Mouse (Mus musculus) erythroblast, adult 5-6 weeks (primary cell): ENCODE measurements around the gene Trim39. TPM values are rescaled to one million over a fixed set of nuclear protein-coding genes. Genes with fewer than 3 reads are reported as not detected.
"Not testable (repeated sequence)": the region's sequence is repeated elsewhere in the genome, so short reads cannot be mapped to it uniquely, and the experiment has no call there.

ENCODE experiments used
- ATAC-seq: replicated peaks from 2 replicates; pipeline ENCODE4 v1.8.0; 2016; ENCODE audit warnings: moderate number of reproducible peaks, mild to moderate bottlenecking, moderate TSS enrichment, inconsistent platforms; ENCODE audit not compliant: poor library complexity, low FRiP score, severe bottlenecking
- total RNA-seq, 2 experiments: library from RNA; stranded (forward) in 1 of 2; stranded (reverse) in 1 of 2; fragments of 150-400 nt in 1 of 2; fragments of 200-764, 138-1000 nt in 1 of 2; gene quantifications; 2 replicates each; pipeline versions ENCODE4 v1.2.3 to v1.2.4; 2015 to 2017; ENCODE audit warnings: low replicate concordance in 2 of 2

Trim39 gene
- total RNA-seq, 2 experiments from 2014 or later: 5.8 to 9.0 TPM

DNA sequence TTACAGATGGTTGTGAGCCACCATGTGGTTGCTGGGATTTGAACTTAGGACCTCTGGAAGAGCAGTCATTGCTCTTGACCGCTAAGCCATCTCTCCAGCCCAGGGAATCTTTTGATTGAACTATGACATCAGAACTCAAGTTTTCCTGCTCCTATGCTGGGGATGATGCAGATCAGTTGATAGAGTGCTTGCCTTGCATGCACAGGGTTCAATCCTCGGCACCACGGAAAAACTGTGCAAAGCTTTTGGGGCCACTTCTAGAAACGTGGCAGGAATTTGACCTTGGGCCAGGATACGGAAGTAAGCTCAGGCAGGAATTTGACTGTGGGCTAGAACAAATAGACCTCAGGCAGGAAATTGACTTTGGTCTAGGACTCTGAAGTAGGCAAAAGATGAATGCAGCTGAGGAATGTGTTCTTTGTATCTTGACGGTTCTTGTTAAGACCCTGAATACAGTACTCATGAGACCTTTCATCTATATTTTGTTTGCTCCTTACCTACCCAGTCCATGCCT, 18.9 kb downstream of the Trim39 start:
- no peak for ATAC-seq

DNA sequence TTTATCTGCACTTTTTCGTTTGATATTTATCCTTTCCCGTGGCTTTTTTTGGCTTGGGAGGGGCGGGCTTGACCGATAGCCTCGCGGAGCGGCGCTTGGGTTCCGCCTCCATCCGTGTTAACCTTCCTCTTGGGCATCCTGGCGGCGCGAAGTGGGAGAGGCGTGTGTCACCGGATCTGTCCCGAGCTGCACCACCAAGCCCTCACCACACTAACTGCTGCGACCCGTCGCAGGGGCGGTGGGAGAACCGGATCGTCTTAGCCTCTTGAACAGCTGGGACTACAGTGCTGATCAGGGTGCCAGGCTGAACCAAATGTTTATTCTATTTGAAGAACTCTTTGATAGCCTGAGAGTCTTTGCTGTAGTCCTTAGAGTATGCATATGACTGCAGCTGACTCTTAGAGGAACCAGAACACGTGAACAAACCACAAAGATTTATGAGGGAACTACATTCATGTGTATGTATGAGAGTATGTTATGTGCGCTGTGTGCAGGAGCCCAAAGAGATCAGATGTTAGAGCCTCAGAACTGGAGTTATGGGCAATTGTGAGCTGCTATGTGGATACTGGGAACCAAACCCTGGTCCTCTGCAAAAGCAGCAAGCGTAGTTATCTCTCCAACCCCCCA, 19.7 kb downstream of the Trim39 start:
- no peak for ATAC-seq

DNA sequence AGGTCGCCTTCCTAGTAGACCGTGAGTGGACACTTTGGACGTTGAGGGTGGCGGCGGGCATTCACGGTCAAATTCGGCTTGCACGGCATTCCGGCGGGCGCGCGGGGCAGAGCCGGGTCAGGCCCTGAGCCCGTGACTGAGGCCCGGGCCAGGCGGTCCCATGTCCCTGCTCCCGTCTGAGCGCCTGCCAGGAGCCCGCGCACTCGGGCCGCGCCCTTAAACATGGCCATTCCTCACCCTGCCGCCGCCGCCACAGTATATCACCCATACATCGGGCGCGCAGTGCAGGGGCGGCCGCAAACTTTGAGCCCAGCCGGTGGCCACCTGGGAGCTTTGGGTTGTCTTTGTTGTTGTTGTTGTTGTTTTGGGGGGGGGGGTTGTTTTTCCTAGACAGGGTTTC, 23.2 kb downstream of the Trim39 start:
- no peak for ATAC-seq

DNA sequence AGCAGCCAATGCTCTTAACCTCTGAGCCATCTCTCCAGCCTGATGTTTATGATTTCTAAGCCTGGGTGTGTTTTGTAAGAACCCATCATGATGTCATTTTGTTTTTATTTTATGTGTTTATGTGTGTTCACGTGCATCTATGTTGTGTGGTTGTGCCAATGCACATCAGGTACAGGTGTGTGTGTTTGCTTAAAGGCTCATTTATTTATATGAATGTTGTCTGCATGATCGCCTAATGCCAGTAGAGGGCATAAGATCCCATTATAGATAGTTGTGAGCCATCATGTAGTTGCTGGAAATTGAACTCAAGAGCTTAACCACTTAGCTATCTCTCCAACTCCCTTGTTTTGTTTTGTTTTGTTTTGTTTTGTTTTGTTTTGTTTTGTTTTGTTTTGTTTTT, 26.3 kb downstream of the Trim39 start:
- no peak for ATAC-seq

DNA sequence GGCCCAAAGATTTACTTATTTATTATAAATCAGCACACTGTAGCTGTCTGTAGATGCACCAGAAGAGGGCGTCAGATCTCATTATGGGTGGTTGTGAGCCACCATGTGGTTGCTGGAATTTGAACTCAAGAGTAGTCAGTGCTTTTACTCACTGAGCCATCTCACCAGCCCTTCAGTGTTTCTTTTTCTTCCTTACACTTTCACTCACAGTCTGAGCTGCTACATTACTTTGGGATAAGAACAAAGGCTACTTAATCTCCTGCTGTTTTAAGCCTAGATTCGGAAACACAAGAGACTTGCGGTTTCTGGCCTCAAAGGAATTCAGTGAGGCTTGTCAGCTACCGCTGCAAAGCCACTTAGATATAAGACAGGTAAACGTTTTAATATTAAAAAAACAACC, 28.0 kb downstream of the Trim39 start:
- ATAC-seq: no peak

DNA sequence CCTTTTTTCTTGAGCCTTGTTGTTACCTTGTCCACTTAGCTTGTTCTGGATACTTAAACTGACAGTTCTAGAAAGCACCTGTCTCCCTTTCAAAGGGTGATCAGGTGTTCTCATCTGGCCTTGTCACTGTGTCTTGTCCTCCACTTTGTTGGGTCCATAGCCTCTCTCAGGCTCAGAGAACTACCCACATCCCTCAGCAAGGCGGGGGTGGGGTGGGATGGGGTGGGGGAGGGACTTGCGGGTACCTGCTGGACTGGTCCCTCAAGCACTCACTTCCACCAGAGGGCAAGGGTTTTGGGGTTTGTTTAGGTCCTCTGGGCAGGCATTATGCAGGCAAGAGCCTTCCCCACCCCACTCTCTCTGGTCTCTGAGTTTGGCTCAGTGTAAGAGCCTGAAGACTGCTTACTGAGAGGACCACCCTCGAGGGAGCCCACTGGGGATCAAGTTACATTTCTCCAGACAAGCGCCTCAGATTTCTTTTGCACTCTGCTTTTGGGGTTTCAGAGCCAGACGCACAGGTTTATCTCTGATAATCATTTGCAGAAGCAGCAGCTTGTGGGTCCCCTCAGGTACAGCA, 31.3 kb downstream of the Trim39 start:
- no peak for ATAC-seq

DNA sequence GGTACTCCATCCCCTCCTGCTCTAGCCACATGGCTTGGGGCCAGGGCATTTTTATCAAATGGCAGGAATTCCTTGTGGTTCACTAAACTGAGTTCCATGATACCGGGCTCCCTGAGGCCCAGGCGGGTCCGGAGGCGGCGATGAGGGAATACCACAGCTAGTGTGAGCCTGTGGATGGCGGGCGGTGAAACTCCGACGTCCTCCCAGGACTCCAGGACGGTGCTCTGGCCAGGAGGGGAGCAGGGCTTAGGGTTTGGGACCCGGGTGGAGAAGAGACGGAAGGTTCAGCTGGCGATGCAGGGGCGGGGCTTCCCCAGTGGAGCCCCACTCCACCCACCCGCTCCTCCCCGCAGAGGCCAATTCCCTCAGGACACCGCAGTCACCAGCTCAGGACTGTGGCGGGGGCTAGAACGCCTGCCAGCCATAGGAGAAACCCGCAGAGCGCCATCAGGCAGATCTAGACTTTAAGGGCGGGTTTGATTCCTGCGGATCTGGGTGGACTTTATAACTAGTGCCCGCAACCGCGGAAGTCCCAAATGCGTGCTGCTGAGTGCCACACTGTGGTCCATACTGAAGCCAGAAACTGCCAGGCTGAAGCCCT, 34.6 kb downstream of the Trim39 start:
- no peak for ATAC-seq

DNA sequence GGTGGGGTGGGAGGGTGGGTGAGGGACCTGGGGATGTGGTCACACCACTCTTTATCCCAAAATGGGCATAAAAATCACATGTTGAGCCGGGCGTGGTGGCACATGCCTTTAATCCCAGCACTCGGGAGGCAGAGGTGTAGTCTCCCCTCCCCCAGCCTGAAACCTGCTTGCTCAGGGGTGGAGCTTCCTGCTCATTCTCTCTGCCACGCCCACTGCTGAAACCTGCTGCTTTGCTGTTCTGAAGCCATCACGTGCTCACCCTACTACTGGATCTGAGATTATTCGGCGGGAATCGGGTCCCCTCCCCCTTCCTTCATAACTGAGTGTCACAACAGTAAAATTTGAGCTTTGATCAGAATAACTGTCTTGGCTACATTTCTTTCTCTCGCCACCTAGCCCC, 36.7 kb downstream of the Trim39 start:
- ATAC-seq: not testable (repeated sequence)

DNA sequence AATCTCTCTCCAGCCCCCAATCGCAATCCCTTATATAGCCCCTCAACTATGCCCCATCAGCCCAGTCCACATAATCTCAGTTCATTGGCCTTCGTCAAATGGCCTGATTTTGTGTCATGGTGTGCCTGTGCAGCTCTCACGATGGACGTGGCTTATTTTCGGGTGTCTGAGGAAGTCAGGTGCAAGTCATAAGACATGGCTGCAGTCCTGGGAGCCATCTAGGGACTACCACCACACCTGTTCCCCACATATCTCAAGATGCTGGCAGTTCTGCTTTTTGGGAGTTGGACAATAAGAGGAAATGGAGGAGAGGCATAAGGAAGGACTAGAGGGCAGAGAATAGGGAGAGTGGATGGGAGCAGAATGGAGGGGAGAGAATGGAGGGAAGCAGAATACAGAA, 38.5 kb downstream of the Trim39 start:
- no peak for ATAC-seq

DNA sequence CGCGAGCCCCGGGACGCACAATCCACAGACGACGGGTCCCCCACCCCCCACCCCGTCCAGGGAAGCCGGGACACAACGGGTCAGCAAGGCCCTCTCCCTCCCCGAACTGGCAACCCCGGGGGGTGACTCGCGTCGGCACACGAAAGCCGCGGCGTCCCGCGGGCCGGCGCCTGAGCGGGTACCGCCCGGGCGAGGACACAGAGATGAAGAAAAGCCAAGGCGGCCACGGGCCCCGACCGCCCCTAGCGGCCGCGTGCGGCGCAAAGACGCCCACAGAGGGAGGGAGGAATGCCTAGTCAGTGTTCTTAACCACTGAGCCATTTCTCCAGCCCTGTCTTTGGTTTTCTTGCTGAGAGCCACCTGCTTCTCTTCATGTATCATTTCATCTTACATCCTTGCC, 40.7 kb downstream of the Trim39 start:
- no peak for ATAC-seq

DNA sequence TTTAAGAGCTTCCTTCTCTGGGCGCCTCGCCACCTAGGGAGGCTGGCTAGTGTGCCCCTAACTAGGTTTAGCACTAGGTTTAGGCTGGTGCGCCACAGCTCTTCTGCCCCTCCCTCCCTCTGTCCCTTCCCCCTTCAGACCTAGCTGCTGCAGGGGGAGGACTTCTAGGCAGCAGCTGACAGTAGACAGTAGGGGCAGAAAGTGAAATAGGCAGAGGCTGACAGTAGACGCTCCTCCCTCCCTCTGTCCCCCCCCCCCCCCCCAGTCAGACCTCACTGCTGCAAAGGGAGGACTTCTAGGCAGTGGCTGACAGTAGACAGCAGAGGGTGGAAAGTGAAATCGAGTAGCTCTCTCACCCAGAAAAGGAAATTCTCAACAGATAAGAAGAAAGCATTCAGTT, 43.0 kb downstream of the Trim39 start:
- ATAC-seq: no peak

DNA sequence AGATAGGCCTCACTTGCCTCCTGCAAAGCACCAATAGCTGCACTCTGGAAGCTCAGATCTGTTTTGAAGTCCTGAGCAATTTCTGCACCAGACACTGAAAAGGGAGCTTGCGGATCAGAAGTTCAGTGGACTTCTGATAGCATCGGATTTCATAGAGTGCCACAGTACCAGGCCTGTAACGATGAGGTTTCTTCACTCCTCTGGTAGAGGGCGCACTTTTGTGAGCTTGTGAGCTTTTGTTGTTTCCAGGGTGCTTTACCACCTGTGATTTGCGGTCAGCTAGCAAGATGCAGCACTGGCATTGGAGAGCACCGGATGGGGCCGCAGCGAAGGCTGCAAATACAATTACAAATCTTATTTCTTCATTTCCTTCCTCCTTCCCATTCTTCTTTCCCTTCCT, 45.1 kb downstream of the Trim39 start:
- no peak for ATAC-seq

DNA sequence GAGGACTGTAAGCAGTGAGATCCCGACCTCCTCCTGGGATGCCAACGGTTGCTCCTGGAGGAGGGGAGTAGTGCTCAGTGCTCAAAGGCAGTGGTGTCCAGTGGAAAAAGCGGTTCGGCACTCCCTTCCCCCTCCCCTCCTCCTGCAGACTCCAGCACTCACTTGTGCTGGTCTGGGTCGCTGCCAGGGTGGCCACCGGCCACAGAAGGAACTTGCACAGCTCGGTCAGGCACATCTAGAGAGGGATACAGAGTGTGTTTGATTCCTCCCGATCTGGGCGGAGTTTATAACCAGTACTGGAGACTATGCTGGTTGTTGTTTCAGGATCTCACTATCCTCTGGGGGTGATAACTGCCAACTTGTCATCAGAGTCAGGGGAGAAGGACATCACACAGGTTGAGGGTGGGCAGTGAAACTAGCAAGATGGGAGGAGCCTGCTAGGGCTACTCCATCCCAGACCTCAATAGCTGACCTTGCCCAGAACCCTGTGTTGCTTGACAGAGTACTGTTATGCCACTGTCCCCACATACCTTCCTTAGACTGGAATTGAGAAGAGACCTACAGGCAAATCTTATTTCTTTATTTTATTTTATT, 46.7 kb downstream of the Trim39 start:
- no peak for ATAC-seq

DNA sequence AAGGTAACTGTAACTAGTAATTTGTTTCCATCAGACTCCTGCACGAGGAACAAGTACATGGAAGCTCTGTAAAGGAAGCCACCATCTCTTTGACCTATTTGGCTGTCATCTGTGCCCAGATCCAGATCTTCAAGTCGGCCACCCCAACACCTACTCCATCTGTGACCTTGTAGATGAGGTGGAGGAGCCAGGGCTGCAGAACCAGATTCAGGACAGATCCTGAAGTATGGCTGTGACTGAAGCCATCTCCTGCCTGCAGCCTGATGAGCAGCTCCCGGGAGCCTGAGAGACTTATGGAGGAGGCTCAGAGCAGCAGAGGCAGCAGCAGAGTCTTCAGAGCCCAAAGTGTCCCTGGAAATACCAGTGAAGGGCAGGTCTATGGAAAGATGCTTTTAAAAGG, 47.6 kb downstream of the Trim39 start:
- no peak for ATAC-seq

DNA sequence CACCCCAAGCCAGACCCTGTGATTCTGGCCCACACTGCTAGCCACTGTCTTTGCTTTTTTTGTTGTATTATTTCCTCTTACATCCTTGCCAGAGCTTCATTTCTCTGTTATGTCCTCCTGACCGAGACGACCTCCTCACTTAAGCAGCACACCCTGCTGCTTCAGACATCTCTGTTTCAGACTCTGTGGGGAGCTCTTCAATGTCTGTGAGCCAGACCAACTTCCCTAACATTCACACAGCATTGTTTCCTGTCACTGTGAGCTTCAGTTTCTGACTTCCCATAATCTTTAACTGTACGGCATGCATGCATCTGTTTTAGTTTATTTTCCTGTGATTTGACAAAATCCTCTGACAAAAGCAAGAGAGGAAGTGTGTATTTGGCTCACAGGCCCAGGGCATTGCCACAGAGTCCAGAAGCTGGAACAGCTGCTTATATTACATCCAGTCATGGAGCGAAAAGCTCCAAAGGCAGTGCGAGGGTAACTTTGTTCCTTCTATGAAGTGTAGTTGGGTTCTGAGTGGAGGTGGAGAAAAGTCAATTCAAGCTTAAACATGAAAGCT, 53.4 kb downstream of the Trim39 start:
- no peak for ATAC-seq

DNA sequence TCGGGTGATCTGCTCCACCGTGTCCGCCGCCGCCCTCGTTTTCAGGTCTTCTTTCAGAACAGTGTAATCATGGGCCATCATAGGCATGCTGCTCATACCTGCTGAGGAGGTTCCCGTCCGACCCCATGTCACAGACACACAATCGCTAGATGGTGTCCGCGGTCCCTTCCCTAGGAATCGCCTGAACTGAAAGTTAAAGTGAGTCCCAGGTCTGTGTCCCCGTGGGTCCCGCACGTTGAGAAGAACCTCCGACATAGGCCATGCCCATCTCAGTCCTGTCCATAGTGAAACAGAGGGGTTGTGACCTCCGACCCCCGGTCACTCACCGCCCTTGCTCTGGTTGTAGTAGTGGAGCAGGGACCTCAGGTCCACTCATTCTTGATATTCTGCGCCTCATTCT, 56.5 kb downstream of the Trim39 start:
- ATAC-seq: no peak

Other genes starting within 250 kb of the Trim39 start
- gene H2-T23, start 239.4 kb downstream of the Trim39 start, total RNA-seq (2015; ENCODE audit: low replicate concordance): 249 and 264 TPM in 2 replicates
- gene H2-T23, start 239.4 kb downstream of the Trim39 start, total RNA-seq (2017; ENCODE audit: low replicate concordance): 271 and 275 TPM in 2 replicates
- gene H2-T22, start 229.5 kb downstream of the Trim39 start, total RNA-seq (2015; ENCODE audit: low replicate concordance): 10.4 and 21.5 TPM in 2 replicates
- gene H2-T22, start 229.5 kb downstream of the Trim39 start, total RNA-seq (2017; ENCODE audit: low replicate concordance): 12.8 and 20.4 TPM in 2 replicates
- not detected in 2 replicates for gene Gm6034, start 229.3 kb downstream of the Trim39 start, total RNA-seq (2015; ENCODE audit: low replicate concordance)
- not detected in 2 replicates for gene Gm6034, start 229.3 kb downstream of the Trim39 start, total RNA-seq (2017; ENCODE audit: low replicate concordance)
- not detected in 2 replicates for gene Gm11127, start 213.9 kb downstream of the Trim39 start, total RNA-seq (2015; ENCODE audit: low replicate concordance)
- gene Gm11127, start 213.9 kb downstream of the Trim39 start, total RNA-seq (2017; ENCODE audit: low replicate concordance): not detected in 2 replicates
- gene Gm19684, start 150.6 kb downstream of the Trim39 start, total RNA-seq (2015; ENCODE audit: low replicate concordance): 1.5 TPM in 1 of 2 replicates, not detected in the other
- 0.84 TPM in 1 of 2 replicates, not detected in the other for gene Gm19684, start 150.6 kb downstream of the Trim39 start, total RNA-seq (2017; ENCODE audit: low replicate concordance)
- gene Gm7030, start 142.8 kb downstream of the Trim39 start, total RNA-seq (2015; ENCODE audit: low replicate concordance): not detected in 2 replicates
- gene Gm7030, start 142.8 kb downstream of the Trim39 start, total RNA-seq (2017; ENCODE audit: low replicate concordance): not detected in 2 replicates
- not detected in 2 replicates for gene Gm8909, start 103.7 kb downstream of the Trim39 start, total RNA-seq (2015; ENCODE audit: low replicate concordance)
- not detected in 2 replicates for gene Gm8909, start 103.7 kb downstream of the Trim39 start, total RNA-seq (2017; ENCODE audit: low replicate concordance)
- not detected in 2 replicates for gene H2-T3, start 82.0 kb downstream of the Trim39 start, total RNA-seq (2015; ENCODE audit: low replicate concordance)
- gene H2-T3, start 82.0 kb downstream of the Trim39 start, total RNA-seq (2017; ENCODE audit: low replicate concordance): not detected in 2 replicates
- 12.3 and 23.6 TPM in 2 replicates for gene Rpp21, start 14.2 kb downstream of the Trim39 start, total RNA-seq (2015; ENCODE audit: low replicate concordance)
- gene Rpp21, start 14.2 kb downstream of the Trim39 start, total RNA-seq (2017; ENCODE audit: low replicate concordance): 4.8 and 5.4 TPM in 2 replicates
- gene H2-M10.2, start 14.2 kb upstream of the Trim39 start, total RNA-seq (2015; ENCODE audit: low replicate concordance): not detected in 2 replicates
- gene H2-M10.2, start 14.2 kb upstream of the Trim39 start, total RNA-seq (2017; ENCODE audit: low replicate concordance): not detected in 2 replicates
- not detected in 2 replicates for gene H2-M10.1, start 53.9 kb upstream of the Trim39 start, total RNA-seq (2015; ENCODE audit: low replicate concordance)
- not detected in 2 replicates for gene H2-M10.1, start 53.9 kb upstream of the Trim39 start, total RNA-seq (2017; ENCODE audit: low replicate concordance)
- gene H2-M10.3, start 96.2 kb upstream of the Trim39 start, total RNA-seq (2015; ENCODE audit: low replicate concordance): not detected in 2 replicates
- gene H2-M10.3, start 96.2 kb upstream of the Trim39 start, total RNA-seq (2017; ENCODE audit: low replicate concordance): not detected in 2 replicates
- not detected in 2 replicates for gene H2-M10.4, start 190.1 kb upstream of the Trim39 start, total RNA-seq (2015; ENCODE audit: low replicate concordance)
- gene H2-M10.4, start 190.1 kb upstream of the Trim39 start, total RNA-seq (2017; ENCODE audit: low replicate concordance): not detected in 2 replicates